Mouse (Mus musculus): ENCODE measurements at regions not wholly inside any gene's neighbourhood (a gene's known extent, or its start where the extent isn't known, plus 50 kb on each side); places are given as distances from the start of the nearest gene placed in this dataset.
A peak's percentile ranks its signal among the peaks of the same experiment; 100 is the strongest.

- peaks cover 39% of the 10 kb centered on the region for H3K36me3 ChIP-seq (replicated peaks)
- WGBS, result 88% methylated on average over 3 of the region's 3 CpGs
- H3K27me3 ChIP-seq (ENCODE audit: poor library complexity, severe bottlenecking), result no peaks in the 10 kb centered on the region
- H3K4me1 ChIP-seq, result peaks cover 6% of the 10 kb centered on the region
- DNase-seq (ENCODE audit: extremely low spot score, low spot score), result no peak
- no peak overlapping the region for H3K4me3 ChIP-seq
- no peaks in the 10 kb centered on the region for H3K9me3 ChIP-seq
- no peak overlapping the region for H3K27ac ChIP-seq
These were observed 219.5 kb downstream of the Ptprc start for GRCm38 (mm10) chr1:137955993-137956392.

GRCm38 (mm10) chr1:137955139-137955538, 220.4 kb downstream of the Ptprc start:
- H3K4me3 ChIP-seq, result no peak overlapping the region
- peaks cover 6% of the 10 kb centered on the region for H3K4me1 ChIP-seq
- peaks cover 38% of the 10 kb centered on the region for H3K36me3 ChIP-seq (replicated peaks)
- no peak for DNase-seq (ENCODE audit: extremely low spot score, low spot score)
- WGBS, result 69% methylated on average over 2 of the region's 2 CpGs
- no peak overlapping the region for H3K27ac ChIP-seq
- no peaks in the 10 kb centered on the region for H3K9me3 ChIP-seq
- H3K27me3 ChIP-seq (ENCODE audit: poor library complexity, severe bottlenecking), result no peaks in the 10 kb centered on the region

GRCm38 (mm10) chr1:137953369-137953768, 222.1 kb downstream of the Ptprc start:
- no peaks in the 10 kb centered on the region for H3K27me3 ChIP-seq (ENCODE audit: poor library complexity, severe bottlenecking)
- no peak for DNase-seq (ENCODE audit: extremely low spot score, low spot score)

GRCm38 (mm10) chr1:137952777-137953176, 222.7 kb downstream of the Ptprc start:
- WGBS, result 60% methylated on average over 1 of the region's 1 CpGs
- no peaks in the 10 kb centered on the region for H3K27me3 ChIP-seq (ENCODE audit: poor library complexity, severe bottlenecking)
- H3K4me1 ChIP-seq, result peaks cover 6% of the 10 kb centered on the region
- no peaks in the 10 kb centered on the region for H3K9me3 ChIP-seq
- peak overlapping the region; percentile 35; the same call in 1 of the 2 replicates for H3K27ac ChIP-seq
- no peak overlapping the region for H3K4me3 ChIP-seq
- no peak for DNase-seq (ENCODE audit: extremely low spot score, low spot score)
- peaks cover 42% of the 10 kb centered on the region for H3K36me3 ChIP-seq (replicated peaks)

More at GRCm38 (mm10) chr1:137953369-137953768, 222.1 kb downstream of the Ptprc start:
- Histone ChIP-seq H3K27ac (no peak overlapping the region), H3K4me1 (peaks cover 6% of the 10 kb centered on the region), H3K36me3 (replicated peaks) (peaks cover 42% of the 10 kb centered on the region), H3K9me3 (no peaks in the 10 kb centered on the region), H3K4me3 (no peak overlapping the region)
- WGBS, result 93% methylated on average over 1 of the region's 1 CpGs

GRCm38 (mm10) chr1:137947900-137948299, 227.6 kb downstream of the Ptprc start:
- Histone ChIP-seq H3K4me1 (peaks cover 4% of the 10 kb centered on the region), H3K4me3 (no peak overlapping the region), H3K9me3 (no peaks in the 10 kb centered on the region), H3K36me3 (replicated peaks) (peaks cover 59% of the 10 kb centered on the region), H3K27ac (no peak overlapping the region), H3K27me3 (ENCODE audit: poor library complexity, severe bottlenecking) (no peaks in the 10 kb centered on the region)
- 89% methylated on average over 1 of the region's 1 CpGs for WGBS
- DNase-seq (ENCODE audit: extremely low spot score, low spot score), result no peak

GRCm38 (mm10) chr1:137941776-137942522, 233.6 kb downstream of the Ptprc start:
- Histone ChIP-seq H3K27me3 (ENCODE audit: poor library complexity, severe bottlenecking) (no peaks in the 10 kb centered on the region), H3K4me3 (no peak overlapping the region), H3K4me1 (peaks cover 8% of the 10 kb centered on the region), H3K27ac (no peak overlapping the region), H3K36me3 (replicated peaks) (peaks cover 68% of the 10 kb centered on the region), H3K9me3 (no peaks in the 10 kb centered on the region)
- no peak for DNase-seq (ENCODE audit: extremely low spot score, low spot score)
- WGBS, result 90% methylated on average over 11 of the region's 11 CpGs

GRCm38 (mm10) chr1:137935746-137936145, 239.8 kb downstream of the Ptprc start:
- Histone ChIP-seq H3K27me3 (ENCODE audit: poor library complexity, severe bottlenecking) (no peaks in the 10 kb centered on the region), H3K4me1 (peaks cover 8% of the 10 kb centered on the region), H3K9me3 (no peaks in the 10 kb centered on the region), H3K4me3 (no peak overlapping the region), H3K36me3 (replicated peaks) (peaks cover 77% of the 10 kb centered on the region), H3K27ac (no peak overlapping the region)
- WGBS, result 90% methylated on average over 4 of the region's 4 CpGs
- DNase-seq (ENCODE audit: extremely low spot score, low spot score), result no peak

- Histone ChIP-seq H3K36me3 (replicated peaks) (peaks cover 62% of the 10 kb centered on the region), H3K4me1 (peaks cover 43% of the 10 kb centered on the region), H3K27ac (peak overlapping the region; percentile 87; the same call in 1 of the 2 replicates), H3K9me3 (no peaks in the 10 kb centered on the region), H3K4me3 (no peak overlapping the region), H3K27me3 (ENCODE audit: poor library complexity, severe bottlenecking) (no peaks in the 10 kb centered on the region)
- no peak for DNase-seq (ENCODE audit: extremely low spot score, low spot score)
- WGBS, result 86% methylated on average over 3 of the region's 3 CpGs
These were observed 245.7 kb downstream of the Ptprc start for GRCm38 (mm10) chr1:137929764-137930163.

- H3K27me3 ChIP-seq (ENCODE audit: poor library complexity, severe bottlenecking), result no peaks in the 10 kb centered on the region
- peak; percentile 46 for DNase-seq (ENCODE audit: extremely low spot score, low spot score)
- peaks cover 43% of the 10 kb centered on the region for H3K4me1 ChIP-seq
- H3K9me3 ChIP-seq, result no peaks in the 10 kb centered on the region
- 41% methylated on average over 6 of the region's 6 CpGs for WGBS
- peaks cover 59% of the 10 kb centered on the region for H3K36me3 ChIP-seq (replicated peaks)
- H3K4me3 ChIP-seq, result peak overlapping the region; percentile 3; the same call in 1 of the 2 replicates
- H3K27ac ChIP-seq, result peak overlapping the region; percentile 87
These were observed 247.0 kb downstream of the Ptprc start for GRCm38 (mm10) chr1:137928522-137928921.

GRCm38 (mm10) chr1:137927953-137928352, 247.6 kb downstream of the Ptprc start:
- H3K9me3 ChIP-seq, result no peaks in the 10 kb centered on the region
- H3K4me3 ChIP-seq, result no peak overlapping the region
- H3K4me1 ChIP-seq, result peaks cover 43% of the 10 kb centered on the region
- 45% methylated on average over 11 of the region's 11 CpGs for WGBS
- H3K27ac ChIP-seq, result peak overlapping the region; percentile 87
- no peaks in the 10 kb centered on the region for H3K27me3 ChIP-seq (ENCODE audit: poor library complexity, severe bottlenecking)
- H3K36me3 ChIP-seq (replicated peaks), result peaks cover 53% of the 10 kb centered on the region
- DNase-seq (ENCODE audit: extremely low spot score, low spot score), result peak; percentile 49

GRCm38 (mm10) chr1:137926326-137926725, 249.2 kb downstream of the Ptprc start:
- H3K4me3 ChIP-seq, result no peak overlapping the region
- peaks cover 50% of the 10 kb centered on the region for H3K36me3 ChIP-seq (replicated peaks)
- peaks cover 43% of the 10 kb centered on the region for H3K4me1 ChIP-seq
- H3K27ac ChIP-seq, result no peak overlapping the region
- DNase-seq (ENCODE audit: extremely low spot score, low spot score), result no peak
- 83% methylated on average over 4 of the region's 4 CpGs for WGBS
- H3K27me3 ChIP-seq (ENCODE audit: poor library complexity, severe bottlenecking), result no peaks in the 10 kb centered on the region
- H3K9me3 ChIP-seq, result no peaks in the 10 kb centered on the region

GRCm38 (mm10) chr1:137924156-137924555, 251.4 kb downstream of the Ptprc start:
- Histone ChIP-seq H3K27me3 (ENCODE audit: poor library complexity, severe bottlenecking) (no peaks in the 10 kb centered on the region), H3K4me1 (peaks cover 45% of the 10 kb centered on the region), H3K9me3 (no peaks in the 10 kb centered on the region), H3K27ac (no peak overlapping the region), H3K4me3 (no peak overlapping the region), H3K36me3 (replicated peaks) (peaks cover 48% of the 10 kb centered on the region)
- DNase-seq (ENCODE audit: extremely low spot score, low spot score), result no peak
- WGBS, result 95% methylated on average over 6 of the region's 6 CpGs

GRCm38 (mm10) chr1:137923705-137924104, 251.8 kb downstream of the Ptprc start:
- Histone ChIP-seq H3K4me3 (no peak overlapping the region), H3K27me3 (ENCODE audit: poor library complexity, severe bottlenecking) (no peaks in the 10 kb centered on the region), H3K9me3 (no peaks in the 10 kb centered on the region), H3K36me3 (replicated peaks) (peaks cover 53% of the 10 kb centered on the region), H3K27ac (no peak overlapping the region), H3K4me1 (peaks cover 41% of the 10 kb centered on the region)
- DNase-seq (ENCODE audit: extremely low spot score, low spot score), result no peak
- WGBS, result 91% methylated on average over 2 of the region's 2 CpGs

All from forebrain, embryonic 10.5 days (tissue).